Mouse (Mus musculus) effector memory CD4-positive, alpha-beta T cell, adult 5 months (primary cell): ENCODE results near the gene Gm13941. TPM values are rescaled to one million over a fixed set of nuclear protein-coding genes. Genes with fewer than 3 reads are reported as not detected.

Experiments
- polyA plus RNA-seq: library from polyadenylated mRNA; unstranded; fragments of 100-300 nt; shearing (Covaris generic); gene quantifications from one replicate; pipeline ENCODE4 v1.2.1, GENCODE M21; 2017

Gene Gm13941
- not detected for polyA plus RNA-seq

GRCm38 (mm10) chr2:111105882-111106281 lies at the start of gene Gm13941:
TSS of gene Gm13941 (minus strand) at chr2:111105982.

GRCm38 (mm10) chr2:111152836-111153235 lies 47.1 kb upstream of the Gm13941 start, which contains the start of gene Gm15130:
TSS of gene Gm15130 (minus strand) at chr2:111152936.

Other genes with a start within 250 kb of the Gm13941 start
- gene Ano3, start 155.1 kb downstream of the Gm13941 start, polyA plus RNA-seq, result 0.05 TPM
- gene Gm15130, start 47.0 kb upstream of the Gm13941 start, polyA plus RNA-seq, result not detected
- gene 4930430A15Rik, start 123.6 kb upstream of the Gm13941 start, polyA plus RNA-seq, result not detected
- not detected for gene Olfr1275, start 129.3 kb upstream of the Gm13941 start, polyA plus RNA-seq
- not detected for gene Olfr1276, start 148.5 kb upstream of the Gm13941 start, polyA plus RNA-seq
- 0.12 TPM for gene Olfr1277, start 168.1 kb upstream of the Gm13941 start, polyA plus RNA-seq
- not detected for gene Olfr1278, start 184.2 kb upstream of the Gm13941 start, polyA plus RNA-seq
- gene Olfr1279, start 194.7 kb upstream of the Gm13941 start, polyA plus RNA-seq, result not detected
- gene Olfr1280, start 208.0 kb upstream of the Gm13941 start, polyA plus RNA-seq, result not detected
- gene Olfr1281, start 220.5 kb upstream of the Gm13941 start, polyA plus RNA-seq, result not detected
- not detected for gene Olfr1282, start 230.1 kb upstream of the Gm13941 start, polyA plus RNA-seq